ENCODE assay signal across 8 mouse cellular contexts in genomic region chr7:121034701-121035141, GRCm38 (mm10). TPM values are rescaled to one million over a fixed set of nuclear protein-coding genes. Genes with fewer than 3 reads are reported as not detected.
DNase-seq lines count a peak whose midpoint lies in the region; ATAC-seq lines count a peak whose summit lies in the region.

No protein-coding gene starts in this region.

- H3K9ac ChIP-seq in lung, embryonic 15.5 days: peak overlapping the region; percentile 99
- H3K9ac ChIP-seq in embryonic facial prominence, embryonic 13.5 days: peak overlapping the region; percentile 98

- H3K4me1 ChIP-seq in lung, embryonic 15.5 days: peaks cover 28% of the 10 kb centered on the region
- peaks cover 29% of the 10 kb centered on the region for H3K4me1 ChIP-seq in embryonic facial prominence, embryonic 13.5 days

- peak; percentile 59 for DNase-seq in adrenal gland, postnatal 25 days
- no peak for DNase-seq in adrenal gland, adult 2 months
- no peak for DNase-seq in lung, postnatal 14 days
- no peak for DNase-seq in natural killer cell, adult 2 months (ENCODE audit: low spot score in 2 of 2)

- ATAC-seq in lung, embryonic 15.5 days (ENCODE audit: borderline replicate concordance, extremely low read depth, low FRiP score, low TSS enrichment): peak; percentile 79
- peak; percentile 82 for ATAC-seq in embryonic facial prominence, embryonic 13.5 days (ENCODE audit: insufficient number of reproducible peaks, insufficient read depth, low FRiP score, low TSS enrichment, low read depth)
- ATAC-seq in inflammation-experienced regulatory T-cells, adult 6 months: peak; percentile 41
- peak; percentile 14 for ATAC-seq in megakaryocyte, adult 5-6 weeks (ENCODE audit: poor library complexity, severe bottlenecking)

- peak overlapping the region; percentile 60 for H3K4me2 ChIP-seq in lung, embryonic 15.5 days
- peak overlapping the region; percentile 75 for H3K4me2 ChIP-seq in embryonic facial prominence, embryonic 13.5 days

- no peaks in the 10 kb centered on the region for H3K36me3 ChIP-seq in lung, embryonic 15.5 days
- H3K36me3 ChIP-seq in embryonic facial prominence, embryonic 13.5 days: no peaks in the 10 kb centered on the region

- peak overlapping the region; percentile 99 for H3K4me3 ChIP-seq in lung, embryonic 15.5 days
- H3K4me3 ChIP-seq in embryonic facial prominence, embryonic 13.5 days: peak overlapping the region; percentile 81

- H3K27me3 ChIP-seq in lung, embryonic 15.5 days: peaks cover 12% of the 10 kb centered on the region; the same call in 1 of the 2 replicates
- peaks cover 7% of the 10 kb centered on the region for H3K27me3 ChIP-seq in embryonic facial prominence, embryonic 13.5 days

- WGBS in lung, embryonic 15.5 days: 0% methylated on average over 52 of the region's 63 CpGs
- WGBS in embryonic facial prominence, embryonic 13.5 days: under 1% methylated on average over 55 of the region's 63 CpGs

- no peaks in the 10 kb centered on the region for H3K9me3 ChIP-seq in lung, embryonic 15.5 days
- H3K9me3 ChIP-seq in embryonic facial prominence, embryonic 13.5 days: no peaks in the 10 kb centered on the region

- H3K27ac ChIP-seq in lung, embryonic 15.5 days: peak overlapping the region; percentile 97
- H3K27ac ChIP-seq in embryonic facial prominence, embryonic 13.5 days: peak overlapping the region; percentile 96

RNA-seq across cellular contexts. Expression of gene Mettl9, which starts 0.5 kb away (rescaled TPM):
- total RNA-seq in adrenal gland, postnatal 25 days (2021): 108 and 130 TPM in 2 replicates
- 100 to 1,000 TPM in 1 of 2 experiments, 10 to 100 TPM in 1; 83.6 to 118 TPM for total RNA-seq in adrenal gland, adult 2 months (2021)
- 40.2 and 44.5 TPM in 2 replicates for polyA plus RNA-seq in adrenal gland, adult 2 months (2012; rRNA removed)
- polyA plus RNA-seq in lung, embryonic 15.5 days (2015; fragmentation: Nextera tagmentation; extraction: Ambion mirVana): 146 and 149 TPM in 2 replicates
- polyA plus RNA-seq in embryonic facial prominence, embryonic 13.5 days (2015; fragmentation: Nextera tagmentation; extraction: Ambion mirVana): 176 and 190 TPM in 2 replicates
- 10 to 100 TPM in 1 of 3 experiments, 1 to 10 TPM in 2; 3.9 to 10.1 (median 7.1) TPM for polyA plus RNA-seq in inflammation-experienced regulatory T-cells, adult 6 months (2017; shearing (Covaris generic))
- 106 and 115 TPM in 2 replicates for total RNA-seq in megakaryocyte, adult 5-6 weeks (2015)
- total RNA-seq in megakaryocyte, adult 5-6 weeks (2017): 138 and 164 TPM in 2 replicates

RNA-seq across cellular contexts. Expression of gene Igsf6, which starts 39.7 kb away (rescaled TPM):
- total RNA-seq in adrenal gland, postnatal 25 days (2021): 1.2 and 1.4 TPM in 2 replicates
- 1 to 10 TPM; 1.8 to 2.7 TPM for total RNA-seq in adrenal gland, adult 2 months (2021)
- polyA plus RNA-seq in adrenal gland, adult 2 months (2012; rRNA removed): 0.44 and 0.45 TPM in 2 replicates
- polyA plus RNA-seq in lung, embryonic 15.5 days (2015; fragmentation: Nextera tagmentation; extraction: Ambion mirVana): 2.2 and 3.1 TPM in 2 replicates
- 1.7 TPM in 2 replicates for polyA plus RNA-seq in embryonic facial prominence, embryonic 13.5 days (2015; fragmentation: Nextera tagmentation; extraction: Ambion mirVana)
- polyA plus RNA-seq in inflammation-experienced regulatory T-cells, adult 6 months (2017; shearing (Covaris generic)): 1 to 10 TPM in 1 of 3 experiments, under 1 TPM in 2; 0.26 to 2.6 (median 0.61) TPM
- 544 and 557 TPM in 2 replicates for total RNA-seq in megakaryocyte, adult 5-6 weeks (2015)
- 478 and 480 TPM in 2 replicates for total RNA-seq in megakaryocyte, adult 5-6 weeks (2017)

RNA-seq across cellular contexts. Expression of gene Otoa, which starts 46.7 kb away (rescaled TPM):
- 0.86 and 0.88 TPM in 2 replicates for total RNA-seq in adrenal gland, postnatal 25 days (2021)
- total RNA-seq in adrenal gland, adult 2 months (2021): under 1 TPM; 0.35 to 0.58 TPM
- polyA plus RNA-seq in adrenal gland, adult 2 months (2012; rRNA removed): 0.61 and 0.82 TPM in 2 replicates
- polyA plus RNA-seq in lung, embryonic 15.5 days (2015; fragmentation: Nextera tagmentation; extraction: Ambion mirVana): not detected in 2 replicates
- polyA plus RNA-seq in embryonic facial prominence, embryonic 13.5 days (2015; fragmentation: Nextera tagmentation; extraction: Ambion mirVana): 0.12 and 0.18 TPM in 2 replicates
- not detected for polyA plus RNA-seq in inflammation-experienced regulatory T-cells, adult 6 months (2017; shearing (Covaris generic))
- total RNA-seq in megakaryocyte, adult 5-6 weeks (2015): 0.36 and 0.42 TPM in 2 replicates
- 0.11 and 0.24 TPM in 2 replicates for total RNA-seq in megakaryocyte, adult 5-6 weeks (2017)

RNA-seq across cellular contexts. Expression of gene Mfsd13b, which starts 52.4 kb away (rescaled TPM):
- 0.55 TPM in 1 of 2 replicates, not detected in the other for total RNA-seq in adrenal gland, postnatal 25 days (2021)
- not detected for total RNA-seq in adrenal gland, adult 2 months (2021)
- 0.06 and 0.28 TPM in 2 replicates for polyA plus RNA-seq in adrenal gland, adult 2 months (2012; rRNA removed)
- 0.36 TPM in 1 of 2 replicates, not detected in the other for polyA plus RNA-seq in lung, embryonic 15.5 days (2015; fragmentation: Nextera tagmentation; extraction: Ambion mirVana)
- polyA plus RNA-seq in embryonic facial prominence, embryonic 13.5 days (2015; fragmentation: Nextera tagmentation; extraction: Ambion mirVana): 0.24 and 0.45 TPM in 2 replicates
- not detected for polyA plus RNA-seq in inflammation-experienced regulatory T-cells, adult 6 months (2017; shearing (Covaris generic))
- not detected in 2 replicates for total RNA-seq in megakaryocyte, adult 5-6 weeks (2015)
- 3.1 TPM in 1 of 2 replicates, not detected in the other for total RNA-seq in megakaryocyte, adult 5-6 weeks (2017)

RNA-seq across cellular contexts. Expression of gene Cdr2, which starts 52.6 kb away (rescaled TPM):
- total RNA-seq in adrenal gland, postnatal 25 days (2021): 5.9 and 7.0 TPM in 2 replicates
- total RNA-seq in adrenal gland, adult 2 months (2021): 1 to 10 TPM; 8.6 to 9.0 TPM
- 7.4 and 11.0 TPM in 2 replicates for polyA plus RNA-seq in adrenal gland, adult 2 months (2012; rRNA removed)
- polyA plus RNA-seq in lung, embryonic 15.5 days (2015; fragmentation: Nextera tagmentation; extraction: Ambion mirVana): 10.6 and 10.9 TPM in 2 replicates
- polyA plus RNA-seq in embryonic facial prominence, embryonic 13.5 days (2015; fragmentation: Nextera tagmentation; extraction: Ambion mirVana): 10.5 and 11.2 TPM in 2 replicates
- polyA plus RNA-seq in inflammation-experienced regulatory T-cells, adult 6 months (2017; shearing (Covaris generic)): 1 to 10 TPM; 1.2 to 1.4 (median 1.3) TPM
- total RNA-seq in megakaryocyte, adult 5-6 weeks (2015): 2.5 and 3.9 TPM in 2 replicates
- total RNA-seq in megakaryocyte, adult 5-6 weeks (2017): 4.3 and 6.8 TPM in 2 replicates

Comparison
In these comparisons a context has a peak if more than half of its experiments do, and no peak if none do; other contexts are left out.
1. ATAC-seq: peak in every context shown above with its lines; median percentile 82 in embryonic facial prominence, embryonic 13.5 days; 79 in lung, embryonic 15.5 days; 41 in inflammation-experienced regulatory T-cells, adult 6 months; 14 in megakaryocyte, adult 5-6 weeks.